Mouse (Mus musculus): Measurements from ENCODE around the gene Gbp9.
"Not testable (repeated sequence)": the region's sequence is repeated elsewhere in the genome, so short reads cannot be mapped to it uniquely, and the experiment has no call there.

Gbp9 gene

GRCm38 (mm10) chr5:105139409-105140088 lies at the start of gene Gbp9, which contains the start of the genes Gbp8 and Gbp4:
Gene Gbp9, minus strand, starts transcription at chr5:105139539.
Gene Gbp8, minus strand, starts transcription at chr5:105139540.
Gene Gbp4, minus strand, starts transcription at chr5:105139586.
- DNase-seq: peak; percentile 74 to 75

- DNase-seq: no peak
Measured at GRCm38 (mm10) chr5:105181446-105181845, 42.1 kb upstream of the Gbp9 start.

DNA sequence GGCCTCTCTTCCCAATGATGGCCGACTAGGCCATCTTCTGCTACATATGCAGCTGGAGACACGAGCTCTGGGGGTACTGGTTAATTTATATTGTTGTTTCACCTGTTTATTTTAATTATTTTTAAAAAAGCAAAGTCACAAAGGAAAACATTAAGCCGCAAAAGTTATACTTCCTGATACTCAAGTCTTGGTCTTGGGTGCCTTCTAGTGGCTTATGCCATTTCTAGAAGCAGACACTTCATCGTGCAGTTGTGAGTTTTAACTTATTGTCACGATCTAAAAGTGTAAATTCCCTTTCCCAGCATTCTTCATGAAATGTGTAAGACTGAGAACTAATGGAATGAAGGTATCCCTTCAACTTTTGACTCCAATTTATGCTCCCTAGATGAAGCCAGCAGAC lies 17.2 kb upstream of the Gbp9 start:
- DNase-seq: peak in 1 of 2 experiments; percentile 17

GRCm38 (mm10) chr5:105154049-105154448 lies 14.7 kb upstream of the Gbp9 start:
- no peak for DNase-seq

GRCm38 (mm10) chr5:105148062-105148461 lies 8.7 kb upstream of the Gbp9 start:
- not testable (repeated sequence) for DNase-seq

GRCm38 (mm10) chr5:105146447-105146846 lies 7.1 kb upstream of the Gbp9 start:
- DNase-seq: no peak

DNA sequence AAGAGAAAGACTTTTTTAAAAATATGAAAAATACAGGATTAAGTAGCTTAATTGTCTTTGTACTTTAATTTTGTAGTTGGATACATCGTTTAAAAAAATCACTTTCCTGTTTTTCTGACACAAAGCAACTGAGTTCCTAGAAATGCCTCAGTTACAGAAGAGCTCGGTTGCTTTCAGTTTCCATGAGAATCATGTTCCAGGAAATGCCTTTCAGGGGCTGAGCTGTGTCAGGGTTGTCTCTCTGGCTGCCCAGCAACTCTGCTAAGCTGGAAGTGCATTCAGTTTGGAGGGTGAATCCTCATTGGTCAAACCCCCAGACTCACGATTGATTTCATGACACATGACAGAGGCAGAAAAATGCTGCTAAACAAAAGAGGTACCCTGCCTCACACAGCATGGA lies 6.4 kb upstream of the Gbp9 start:
- DNase-seq: not testable (repeated sequence)

DNA sequence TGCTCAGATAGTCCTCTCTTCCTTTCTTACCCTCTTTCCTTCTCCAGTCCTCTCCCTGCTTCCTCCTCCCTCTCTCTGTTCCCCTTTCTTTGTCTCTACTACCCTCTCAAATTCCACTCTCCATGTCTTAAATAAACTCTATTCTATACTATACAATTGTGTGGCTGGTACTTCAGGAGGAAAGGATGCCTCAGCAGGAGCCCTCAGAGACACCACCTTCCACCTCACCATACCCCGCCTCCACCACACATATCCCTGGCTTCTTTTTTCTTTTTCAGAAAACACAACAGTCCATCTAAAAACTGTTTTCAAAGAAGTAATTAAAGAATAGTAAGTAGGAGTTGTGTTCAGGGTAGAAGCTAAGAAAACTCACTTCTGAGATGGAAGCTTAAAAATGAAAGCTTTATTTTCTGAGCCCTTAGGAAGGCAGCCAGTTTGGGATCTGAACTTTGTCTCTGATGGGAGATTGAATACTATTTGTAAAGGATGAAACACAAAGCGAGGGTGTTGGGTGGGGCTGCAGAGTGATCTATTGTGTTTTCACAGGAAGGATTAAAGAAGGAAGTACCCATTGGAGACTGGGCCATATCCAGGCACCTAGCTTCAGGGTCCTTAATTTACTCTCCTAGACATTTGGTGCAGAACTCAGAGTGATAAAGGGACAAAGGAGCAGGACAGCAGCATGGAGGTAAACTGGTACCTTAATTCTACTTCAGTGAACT lies 911 bp upstream of the Gbp9 start:
- DNase-seq: peak in 1 of 2 experiments; percentile 24

- peak in 1 of 2 experiments; percentile 12 for DNase-seq
Measured at GRCm38 (mm10) chr5:105138906-105139305, 433 bp downstream of the Gbp9 start.

DNA sequence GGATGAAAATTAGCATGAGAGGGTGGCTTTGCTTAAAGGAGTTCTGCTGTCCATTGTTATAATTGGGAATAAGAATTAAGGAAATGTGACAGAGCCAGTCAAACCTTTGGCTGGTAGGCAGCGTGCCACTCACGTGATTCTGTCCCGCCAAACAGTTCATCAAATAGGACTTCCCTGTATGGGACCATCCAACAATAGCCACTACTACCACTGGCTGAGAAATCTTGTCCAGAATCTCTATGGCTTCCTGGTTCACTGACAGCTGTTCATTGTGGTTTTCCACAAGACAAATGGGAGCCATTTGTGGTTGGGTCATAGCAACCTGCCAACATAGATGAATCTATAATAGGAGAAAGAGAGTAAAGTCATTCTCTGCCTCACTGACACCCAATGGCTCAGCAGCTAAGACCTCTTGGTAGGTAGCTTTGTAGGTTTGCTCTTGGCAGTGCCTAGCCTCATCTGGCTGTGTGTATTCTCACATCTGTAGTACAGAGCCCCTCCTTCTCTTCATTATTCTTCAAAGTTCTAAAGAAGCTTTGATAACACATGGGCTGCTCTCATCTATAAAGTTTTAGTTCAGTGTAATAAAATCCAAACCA lies 2.5 kb downstream of the Gbp9 start:
- not testable (repeated sequence) for DNase-seq

- not testable (repeated sequence) for DNase-seq
Measured at GRCm38 (mm10) chr5:105121731-105122130, 17.6 kb downstream of the Gbp9 start.

DNA sequence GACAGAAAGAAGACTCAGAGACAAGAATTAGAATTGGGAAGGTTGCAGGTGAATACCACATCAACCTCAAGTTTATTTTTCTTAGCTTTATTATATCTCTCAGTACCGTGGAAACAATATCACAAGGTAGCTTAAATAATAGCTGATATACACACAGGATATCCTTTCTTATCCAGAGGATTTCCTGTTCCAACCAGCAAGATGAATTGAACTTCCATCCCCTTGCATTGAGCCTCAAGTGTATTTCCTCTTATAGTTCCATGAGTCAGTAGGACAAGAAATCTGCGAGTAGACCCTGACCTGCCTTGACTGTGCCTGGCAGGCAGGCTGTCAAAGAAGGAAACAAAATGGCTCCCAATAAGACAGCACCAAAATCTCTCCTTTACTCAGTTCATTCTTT lies 23.6 kb downstream of the Gbp9 start:
- no peak for DNase-seq

DNA sequence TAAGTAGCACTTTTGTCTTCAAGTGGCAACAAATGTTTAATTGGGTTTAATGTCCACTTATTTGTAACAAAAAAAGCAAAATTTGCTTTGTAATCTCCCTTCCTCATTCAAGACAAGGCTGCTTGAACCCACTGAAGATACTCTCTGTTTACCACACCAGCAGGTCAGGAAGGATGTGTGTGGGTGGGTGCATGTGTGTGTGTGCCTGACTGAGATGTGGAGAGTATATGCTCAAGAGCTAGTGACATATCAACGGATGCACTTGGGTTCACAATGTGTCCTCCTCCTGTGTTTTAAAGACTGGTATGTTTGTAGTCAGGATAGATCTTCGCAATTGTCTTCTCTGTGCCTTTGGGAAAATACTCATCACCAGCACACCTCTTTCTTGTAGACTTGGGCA lies 24.6 kb downstream of the Gbp9 start:
- DNase-seq: peak; percentile 67 to 72

- no peak for DNase-seq
Measured at GRCm38 (mm10) chr5:105113656-105114055, 25.7 kb downstream of the Gbp9 start.

DNA sequence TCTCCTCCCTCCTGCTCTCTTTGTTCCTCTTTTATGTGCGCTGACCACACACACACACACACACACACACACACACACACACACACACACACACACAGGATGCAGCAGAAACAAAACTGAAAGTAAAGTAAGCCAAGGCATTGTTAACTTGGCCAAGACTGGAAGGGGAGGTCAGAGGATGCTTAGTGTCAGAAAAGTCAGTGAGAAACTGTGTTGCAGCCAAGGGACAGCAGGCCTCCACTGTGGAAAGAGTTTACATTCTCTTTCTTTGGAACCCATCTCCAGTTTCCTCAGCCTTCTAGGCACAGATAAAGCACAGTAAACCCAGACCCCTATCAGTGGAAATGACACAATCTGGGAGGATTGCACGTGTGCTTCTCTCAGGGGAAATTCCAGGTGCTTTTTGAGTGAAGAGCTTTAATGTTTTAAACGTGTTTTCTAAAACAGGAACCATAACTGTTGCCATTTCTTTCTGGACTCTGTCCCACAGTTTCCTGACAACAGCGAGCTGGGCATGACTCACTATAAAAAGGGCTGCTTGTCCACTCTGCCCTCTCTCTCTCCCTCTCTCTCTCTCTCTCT lies 29.0 kb downstream of the Gbp9 start:
- peak; percentile 88 to 91 for DNase-seq

GRCm38 (mm10) chr5:105109775-105110174 lies 29.6 kb downstream of the Gbp9 start:
- peak in 1 of 2 experiments; percentile 22 for DNase-seq

DNA sequence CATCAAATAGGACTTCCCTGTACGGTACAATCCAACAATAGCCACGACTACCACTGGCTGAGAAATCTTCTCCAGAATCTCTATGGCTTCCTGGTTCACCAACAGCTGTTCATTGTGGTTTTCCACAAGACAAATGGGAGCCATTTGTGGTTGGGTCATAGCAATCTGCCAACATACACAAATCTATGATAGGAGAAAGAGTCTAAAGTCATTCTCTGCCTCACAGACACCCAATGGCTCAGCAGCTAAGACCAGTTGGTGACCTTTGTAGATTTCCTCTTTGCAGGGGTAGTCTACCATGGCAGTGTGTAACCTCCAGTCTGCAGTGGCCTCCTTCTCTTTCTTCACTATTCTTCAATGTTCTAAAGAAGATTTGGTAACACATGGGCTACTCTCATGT lies 33.6 kb downstream of the Gbp9 start:
- not testable (repeated sequence) for DNase-seq

GRCm38 (mm10) chr5:105081900-105082299 lies 57.4 kb downstream of the Gbp9 start:
- DNase-seq: no peak

DNA sequence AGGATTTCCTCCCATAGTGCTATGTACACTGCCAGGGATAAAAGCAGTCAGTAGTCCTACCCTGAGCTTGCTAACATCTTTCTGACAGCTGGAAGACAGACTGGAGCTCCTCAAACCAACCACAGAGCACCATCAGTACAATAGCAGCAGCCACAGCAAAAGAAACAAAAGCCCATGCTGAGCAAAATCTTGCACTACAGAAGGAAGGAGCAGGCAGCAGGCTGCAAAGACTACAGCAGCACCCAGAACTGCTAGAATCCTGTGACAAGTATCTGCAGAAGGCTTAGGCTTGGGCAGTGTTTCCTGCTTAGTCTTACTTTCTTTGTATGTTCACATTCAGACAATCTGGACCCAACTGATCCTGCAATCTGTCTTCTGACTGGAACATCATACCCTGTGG lies 71.0 kb downstream of the Gbp9 start:
- DNase-seq: not testable (repeated sequence)

DNA sequence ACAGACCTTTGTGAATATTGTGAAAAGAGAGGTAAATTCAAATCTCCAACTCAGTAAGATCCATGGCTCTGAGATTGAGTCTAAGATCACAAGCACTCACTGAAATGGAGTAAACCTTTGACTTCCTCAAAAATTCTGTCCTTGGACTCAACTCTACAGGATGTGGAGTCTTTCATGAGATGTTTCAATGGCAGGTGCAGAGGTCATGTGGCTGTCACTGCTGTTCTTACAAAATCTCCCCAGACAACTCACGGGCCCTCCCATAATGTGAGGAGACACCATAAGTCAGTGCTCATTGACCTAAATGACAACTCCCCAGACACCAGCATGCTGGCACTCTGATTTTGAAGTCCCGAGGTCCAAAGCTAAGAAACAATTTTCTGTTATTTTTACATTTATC lies 74.9 kb downstream of the Gbp9 start:
- DNase-seq: not testable (repeated sequence)

DNA sequence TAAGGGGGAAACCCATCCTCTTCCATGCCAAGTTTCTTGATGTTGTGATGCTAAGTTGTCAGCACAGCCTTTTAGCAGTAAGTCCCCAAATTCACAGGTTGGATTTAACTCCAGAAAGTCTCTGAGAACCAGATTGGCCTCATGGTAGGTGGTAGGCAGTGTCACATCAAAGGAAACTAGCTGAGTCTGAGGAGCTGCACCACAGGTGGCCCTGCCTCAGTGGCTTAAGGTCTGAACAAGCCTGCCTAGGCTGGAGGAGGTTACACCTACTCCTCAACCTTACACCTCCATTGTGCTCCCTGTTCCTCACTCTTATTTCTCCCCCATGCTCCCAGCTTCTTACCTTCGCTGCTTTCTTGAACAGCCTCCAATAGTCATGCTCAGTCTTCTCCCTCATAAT lies 76.0 kb downstream of the Gbp9 start:
- no peak for DNase-seq

DNA sequence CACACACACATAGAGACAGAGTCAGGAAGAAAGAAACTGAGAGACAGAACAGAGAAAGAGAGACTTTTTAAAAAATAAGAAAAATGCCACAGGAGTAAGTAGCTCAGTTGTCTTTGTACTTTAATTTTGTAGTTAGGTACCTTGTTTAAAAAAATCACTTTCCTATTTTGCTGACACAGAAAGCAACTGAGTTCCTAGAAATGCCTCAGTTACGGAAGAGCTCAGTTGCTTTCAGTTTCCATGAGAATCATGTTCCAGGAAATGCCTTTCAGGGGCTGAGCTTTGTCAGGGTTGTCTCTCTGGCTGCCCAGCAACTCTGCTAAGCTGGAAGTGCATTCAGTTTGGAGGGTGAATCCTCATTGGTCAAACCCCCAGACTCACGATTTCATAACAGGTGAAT lies 76.9 kb downstream of the Gbp9 start:
- not testable (repeated sequence) for DNase-seq

GRCm38 (mm10) chr5:105060224-105060623 lies 79.1 kb downstream of the Gbp9 start:
- no peak for DNase-seq

Measured in B cell, adult 2 months (primary cell).